Mouse (Mus musculus) mesoderm, embryonic 11.5 days (tissue): ENCODE measurements around the gene Cwf19l1.
"Not testable (repeated sequence)": the region's sequence is repeated elsewhere in the genome, so short reads cannot be mapped to it uniquely, and the experiment has no call there.

Experiments used
- DNase-seq: peaks from one replicate; pipeline ENCODE4 v3.0.0-alpha.2; 2012; ENCODE audit warnings: low read depth, low spot score

The Cwf19l1 gene

DNA sequence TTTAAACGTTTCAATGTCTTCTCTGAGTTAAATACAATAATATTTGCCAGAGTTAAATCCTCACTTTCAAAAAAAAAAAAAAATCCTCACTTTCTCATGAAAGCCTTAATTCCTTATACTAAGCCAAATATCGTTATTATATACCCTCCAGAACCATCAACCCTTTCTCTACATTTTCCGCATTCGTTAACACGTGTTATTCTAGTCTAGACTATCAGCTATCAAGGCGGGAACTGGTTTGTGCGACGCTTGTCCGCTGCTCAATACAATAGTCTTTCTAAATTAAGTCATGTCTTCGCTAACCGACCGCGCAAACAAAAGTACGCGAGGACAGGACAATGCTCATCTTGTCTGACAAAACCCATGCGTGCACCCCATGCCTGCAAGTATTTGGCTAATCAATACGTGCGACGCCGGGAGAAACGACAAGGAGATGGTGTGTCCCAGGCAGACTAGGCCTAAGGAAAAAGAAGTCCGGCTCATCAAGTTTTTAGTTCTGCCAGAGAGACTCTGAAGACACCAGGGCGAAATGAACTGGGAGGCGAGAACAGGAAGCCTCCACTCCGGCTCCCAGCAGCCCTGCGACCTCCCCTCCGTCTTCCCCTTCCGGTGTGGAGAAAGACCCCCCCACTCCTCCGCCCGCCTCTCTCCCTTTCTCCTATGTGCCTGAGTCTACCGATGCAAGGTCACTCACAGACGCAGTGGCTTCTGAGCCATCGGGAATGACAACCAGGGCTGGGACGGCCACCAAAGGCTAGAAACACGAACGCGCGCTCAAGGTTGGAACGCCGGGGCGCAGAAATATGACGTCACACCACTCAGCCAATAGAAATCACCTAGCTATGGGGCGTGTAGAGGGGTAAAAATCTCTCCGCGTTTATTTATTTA, at the start of gene Cwf19l1:
TSS of gene Cwf19l1 (minus strand) at position 805 of the 888 bp plus-strand sequence.
- peak; percentile 92 for DNase-seq

DNA sequence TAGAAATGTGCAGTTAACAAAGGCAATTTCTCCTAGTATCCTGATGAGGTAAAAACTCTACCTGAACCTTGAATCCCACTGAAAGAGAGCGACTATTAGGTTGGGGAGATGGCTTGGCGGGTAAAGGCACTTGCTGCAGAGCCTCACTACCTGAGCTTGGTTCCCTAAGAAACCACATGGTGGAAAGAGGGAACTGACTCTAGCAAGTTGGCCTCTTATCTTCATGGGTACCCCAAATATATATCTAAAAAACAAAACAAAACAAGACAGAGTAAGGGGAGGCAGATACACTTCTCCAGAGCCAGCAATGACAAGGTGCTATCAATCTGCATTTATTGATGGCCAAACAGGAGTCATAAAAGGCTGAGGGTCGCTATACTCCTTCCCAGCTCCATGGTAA, 48.3 kb upstream of the Cwf19l1 start:
- no peak for DNase-seq

DNA sequence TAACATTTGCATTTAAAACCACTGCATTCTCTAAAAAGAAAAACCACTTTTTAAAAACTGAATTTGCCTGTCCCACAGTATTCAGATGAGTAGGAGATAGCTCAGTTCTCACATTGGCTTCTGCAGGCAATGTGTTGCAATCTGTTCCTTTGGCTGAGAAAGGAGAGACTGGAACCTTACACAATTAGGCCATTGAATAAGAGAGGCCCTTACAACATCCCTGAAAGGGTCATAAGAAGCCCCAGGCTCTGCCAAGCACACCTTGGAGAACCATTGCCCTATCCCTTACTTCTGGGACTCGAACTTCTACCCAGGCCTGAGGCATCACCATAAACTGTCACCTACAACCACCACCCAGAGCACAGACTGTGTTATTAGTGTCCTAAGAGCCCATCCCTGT, 44.8 kb upstream of the Cwf19l1 start:
- no peak for DNase-seq

DNA sequence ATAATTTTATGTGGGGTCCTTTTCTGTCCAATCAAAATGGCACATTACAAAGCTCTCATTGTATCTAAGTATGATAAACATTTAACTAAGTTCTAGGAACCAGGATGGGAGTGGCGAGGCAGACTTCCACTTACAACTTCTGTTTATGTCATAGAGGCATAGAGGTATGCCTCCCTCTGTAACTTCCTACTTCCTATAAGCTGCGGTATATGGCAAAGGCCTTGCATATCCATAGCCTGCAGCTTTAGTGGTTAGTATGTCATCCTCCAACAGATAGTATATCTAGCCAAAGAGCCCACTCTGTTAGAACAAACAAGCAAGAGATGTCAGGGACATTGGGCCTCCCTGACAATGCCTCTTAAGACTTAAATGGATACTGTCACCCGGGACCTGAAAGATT, 41.1 kb upstream of the Cwf19l1 start:
- DNase-seq, result no peak

DNA sequence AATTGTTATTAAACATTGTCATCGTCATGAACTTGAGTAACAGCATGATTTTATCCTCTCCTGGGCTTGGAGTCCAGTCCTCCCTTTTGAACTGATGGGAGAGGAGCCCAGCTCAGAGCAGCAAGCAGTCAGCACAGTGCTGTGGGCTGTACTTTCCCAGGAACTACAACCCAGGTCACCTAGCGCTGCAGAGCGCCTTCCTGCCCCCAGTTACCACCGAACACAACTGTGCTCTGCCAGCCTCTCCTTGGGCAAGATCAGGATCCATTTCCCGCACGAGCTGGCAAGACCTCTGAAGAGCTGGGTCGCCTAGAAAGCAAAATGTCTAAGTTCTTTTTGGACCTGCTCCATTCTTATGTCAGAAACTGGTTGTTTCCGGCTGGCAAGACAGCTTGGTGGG, 39.2 kb upstream of the Cwf19l1 start:
- DNase-seq, result no peak

DNA sequence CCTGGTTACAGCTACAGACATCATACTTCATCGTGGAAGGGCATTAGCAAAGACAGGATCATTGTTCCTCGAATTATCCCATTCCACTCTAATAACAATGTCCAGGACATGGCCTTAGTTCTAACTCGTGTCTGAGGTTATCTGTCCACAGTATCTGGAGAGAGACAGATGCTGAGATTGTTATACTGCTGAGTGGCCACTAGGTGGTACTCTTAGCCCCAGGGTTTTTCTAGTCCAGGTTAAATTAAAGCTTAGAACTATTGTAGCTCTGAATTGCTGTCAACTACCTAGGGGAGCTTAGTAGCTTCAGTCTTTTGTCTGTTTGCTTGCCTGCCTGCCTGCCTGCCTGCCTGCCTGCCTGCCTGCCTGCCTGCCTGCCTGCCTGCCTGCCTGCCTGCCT, 25.8 kb upstream of the Cwf19l1 start:
- peak; percentile 15 for DNase-seq

DNA sequence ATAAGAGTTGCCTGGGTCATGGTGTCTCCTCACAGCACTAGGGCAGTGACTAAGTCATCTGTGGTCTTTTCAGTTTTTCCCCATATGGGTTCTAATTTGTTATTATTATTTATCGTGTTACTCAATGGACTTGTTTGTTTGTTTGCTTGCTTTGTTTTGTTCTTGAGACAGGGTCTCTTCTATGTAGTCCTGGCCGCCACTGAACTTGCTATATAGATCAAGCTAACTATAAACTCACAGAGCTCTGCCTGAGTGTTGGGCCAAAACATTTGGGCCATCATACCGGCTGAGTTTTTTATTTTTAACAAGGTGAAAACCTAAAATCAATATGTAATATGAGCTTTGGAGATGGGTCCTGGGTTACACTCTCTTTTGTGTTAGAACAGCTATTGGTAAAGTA, 23.7 kb upstream of the Cwf19l1 start:
- no peak for DNase-seq

DNA sequence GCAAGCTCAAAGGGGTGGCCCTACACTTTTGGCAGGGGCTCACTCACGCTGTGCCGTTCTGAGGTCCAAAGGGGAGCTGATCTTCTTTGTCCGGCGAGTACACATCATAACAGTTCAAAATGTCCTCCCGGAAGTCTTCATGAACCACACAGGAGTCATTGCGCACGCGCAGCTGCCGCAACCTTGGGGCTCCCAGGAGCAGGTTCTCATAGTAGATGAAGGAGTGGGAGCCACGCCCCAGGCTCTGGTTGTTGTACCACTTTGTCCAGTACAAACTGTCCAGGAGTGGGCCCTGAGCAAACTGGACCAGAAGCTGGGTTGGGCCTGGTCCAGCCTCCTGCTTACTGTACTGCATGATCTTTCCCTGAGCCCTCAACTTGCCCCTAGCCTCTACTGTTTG, 21.3 kb upstream of the Cwf19l1 start:
- no peak for DNase-seq

DNA sequence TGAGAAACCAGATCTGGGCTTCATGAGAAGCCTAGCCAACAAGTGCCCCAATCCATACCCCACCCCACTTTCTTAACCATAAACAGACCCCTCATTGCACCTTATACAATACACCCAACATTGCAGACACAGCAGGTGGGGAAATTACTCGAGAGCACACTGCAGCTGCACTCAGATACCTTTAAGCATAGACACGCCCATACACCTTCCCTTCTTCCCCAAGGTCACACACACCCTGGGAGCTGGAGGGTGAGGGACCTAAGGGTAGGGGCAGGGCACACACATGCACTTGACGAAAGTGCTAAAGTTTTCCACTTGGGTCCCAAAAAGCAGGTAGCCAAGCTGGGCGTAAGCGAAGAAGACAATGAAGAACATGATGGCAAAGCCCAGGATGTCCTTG, 18.1 kb upstream of the Cwf19l1 start:
- no peak for DNase-seq

DNA sequence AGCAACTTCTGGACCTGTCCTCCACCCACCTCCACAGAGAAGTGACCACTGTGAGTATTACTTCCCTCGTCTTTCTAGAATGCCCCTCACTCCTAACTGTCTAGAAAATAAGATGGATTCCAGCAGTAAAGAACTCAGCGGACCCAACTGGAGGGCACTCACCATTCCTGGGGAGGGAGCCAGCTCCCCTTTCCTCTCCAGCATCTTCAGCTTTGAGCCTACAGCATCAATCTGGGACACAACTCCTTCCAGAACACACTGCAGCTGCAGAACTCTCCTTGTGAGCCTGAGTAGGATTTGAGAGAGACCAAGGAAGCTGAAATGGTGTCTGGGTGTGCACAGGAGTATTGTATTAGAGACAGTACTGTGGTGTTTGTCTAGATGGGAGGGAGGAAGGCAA, 13.3 kb upstream of the Cwf19l1 start:
- no peak for DNase-seq

DNA sequence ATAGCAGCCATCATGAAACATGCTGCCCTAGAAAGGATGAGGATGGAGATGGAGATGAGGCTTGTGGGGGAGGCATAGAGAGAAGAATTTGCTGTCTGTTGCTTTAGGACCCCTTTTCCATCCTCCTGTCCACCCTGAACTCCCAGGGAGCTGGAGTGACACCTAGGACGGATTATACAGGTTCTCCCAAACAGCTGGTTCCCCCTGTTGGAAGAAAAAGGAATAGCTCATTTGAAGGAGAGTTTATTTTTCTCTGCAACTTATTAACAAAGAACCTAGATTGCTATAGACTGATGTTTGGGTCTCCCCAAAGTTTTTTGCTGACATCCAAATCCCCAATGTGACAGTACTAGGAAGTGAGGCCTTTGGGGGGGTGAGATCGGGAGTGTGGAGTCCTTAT, 12.7 kb upstream of the Cwf19l1 start:
- DNase-seq, result no peak

DNA sequence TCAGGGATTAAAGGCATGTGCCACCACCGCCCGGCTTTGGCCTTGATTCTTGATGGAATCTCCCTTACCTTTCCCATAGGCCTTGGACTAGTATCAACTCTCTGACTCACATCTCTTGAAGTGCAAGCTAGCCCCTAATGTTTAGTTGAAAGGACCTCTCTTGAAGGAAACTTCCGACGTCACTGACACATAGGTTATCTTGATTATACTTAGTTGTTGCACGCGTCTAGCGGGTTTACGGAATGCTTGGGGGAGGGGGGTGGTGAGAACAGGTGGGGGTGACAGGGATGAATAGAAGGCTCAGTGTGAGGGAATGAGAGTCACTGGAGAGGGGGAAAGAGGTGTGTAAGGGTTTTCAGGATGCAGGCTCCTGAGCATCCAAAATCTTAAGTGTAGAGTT, 11.3 kb upstream of the Cwf19l1 start:
- no peak for DNase-seq

DNA sequence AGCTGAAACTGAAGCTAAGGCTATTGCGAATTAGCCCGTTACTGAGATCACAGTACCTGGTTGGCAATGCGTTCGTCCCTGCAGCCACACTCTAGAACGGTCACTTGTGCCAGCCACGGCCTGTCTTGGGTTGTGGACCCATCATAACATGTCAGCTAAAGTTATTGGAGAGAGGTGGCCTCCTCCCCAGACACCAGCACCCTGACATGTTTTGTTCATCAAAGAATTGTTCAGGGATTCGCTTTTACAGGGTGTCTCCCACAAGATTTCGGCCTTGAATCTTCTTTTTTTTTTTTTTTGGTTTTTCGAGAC, 10.8 kb upstream of the Cwf19l1 start:
- DNase-seq, result no peak

DNA sequence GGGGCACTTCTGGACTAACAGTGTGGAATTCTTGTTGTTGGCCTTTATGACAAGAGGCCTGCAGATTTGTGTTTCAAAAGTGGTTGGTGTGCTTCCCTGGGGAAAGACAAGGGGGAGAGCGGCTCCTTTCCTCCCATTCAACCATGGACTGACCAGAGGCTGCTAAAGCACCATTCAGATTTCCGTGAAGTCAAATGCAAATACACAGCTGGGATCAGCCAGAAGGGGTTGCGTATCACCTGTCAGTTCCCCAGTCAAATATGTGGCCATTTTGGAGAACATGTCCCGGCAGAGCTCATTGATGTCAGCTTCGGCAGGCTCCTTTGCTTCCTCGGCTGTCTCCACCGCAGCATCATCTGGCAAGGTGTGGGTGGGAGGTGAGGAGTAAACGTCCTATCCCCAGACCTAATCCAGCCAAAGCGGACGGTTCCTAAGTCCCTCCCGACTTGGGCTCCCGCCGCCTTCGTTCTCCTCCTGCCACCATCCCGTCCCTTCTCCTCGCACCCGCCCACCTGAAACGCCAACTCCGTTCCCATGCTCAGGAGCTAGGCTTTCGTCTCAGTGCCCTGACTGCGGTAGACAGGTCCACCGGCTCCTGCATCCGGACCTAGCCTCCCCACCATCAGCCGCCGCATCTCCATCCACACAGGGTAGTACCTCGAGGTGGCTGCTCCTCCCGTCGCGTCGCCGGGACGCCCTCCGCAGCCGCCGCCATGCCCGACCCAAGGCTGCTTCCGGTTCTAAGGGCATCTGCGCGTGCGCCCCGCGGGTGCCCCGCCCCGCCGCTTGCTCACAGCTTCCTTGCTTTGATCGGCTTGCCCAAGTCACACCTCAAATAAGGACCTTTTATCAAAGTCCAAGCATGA, 10.3 kb upstream of the Cwf19l1 start, which contains the start of gene Bloc1s2:
TSS of gene Bloc1s2 (minus strand) at position 745 of the 866 bp plus-strand sequence.
- peak; percentile 83 for DNase-seq

DNA sequence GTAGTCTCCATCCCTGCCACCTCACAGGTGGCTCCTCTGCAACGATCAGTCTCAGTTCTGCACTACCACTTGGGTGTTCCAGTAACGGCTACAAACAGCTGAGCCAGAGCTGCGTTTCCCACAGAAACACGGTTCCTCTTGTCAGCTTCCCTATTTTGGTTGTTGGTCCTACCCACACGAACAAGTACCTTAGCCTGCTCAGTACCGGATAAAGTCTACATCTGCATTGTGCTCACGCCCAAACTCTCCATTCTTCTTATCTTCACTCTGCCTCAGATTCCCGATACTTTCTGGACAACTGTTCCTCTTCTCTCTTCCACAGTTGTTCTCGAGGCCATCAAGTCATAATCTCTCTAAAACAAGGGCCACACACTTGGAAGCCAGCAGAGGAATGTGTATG, 8.7 kb upstream of the Cwf19l1 start:
- no peak for DNase-seq

DNA sequence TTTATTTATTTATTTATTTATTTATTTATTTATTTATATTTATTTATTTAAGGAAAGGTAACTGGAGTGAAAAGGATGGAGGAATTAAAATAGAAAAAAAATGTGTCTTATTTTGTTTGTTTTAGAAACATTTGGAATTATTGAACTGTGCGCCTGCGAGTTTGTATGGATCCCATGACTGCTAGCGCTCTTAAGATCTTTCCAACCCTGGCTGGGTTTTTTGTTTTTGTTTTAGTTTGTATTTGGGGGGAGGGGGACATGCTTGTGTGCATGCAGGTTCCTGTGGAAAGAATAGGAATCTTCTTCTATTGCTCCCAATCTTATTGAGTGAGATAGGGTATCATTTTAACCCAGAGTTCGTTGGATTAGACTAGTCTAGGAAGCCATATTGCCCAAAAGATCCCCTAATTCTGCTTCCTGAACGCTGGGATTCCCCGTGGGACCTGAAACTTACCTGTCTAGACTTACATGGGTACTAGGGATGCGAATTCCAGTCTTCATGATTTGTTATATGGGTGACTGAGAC, 347 bp upstream of the Cwf19l1 start:
- no peak for DNase-seq

DNA sequence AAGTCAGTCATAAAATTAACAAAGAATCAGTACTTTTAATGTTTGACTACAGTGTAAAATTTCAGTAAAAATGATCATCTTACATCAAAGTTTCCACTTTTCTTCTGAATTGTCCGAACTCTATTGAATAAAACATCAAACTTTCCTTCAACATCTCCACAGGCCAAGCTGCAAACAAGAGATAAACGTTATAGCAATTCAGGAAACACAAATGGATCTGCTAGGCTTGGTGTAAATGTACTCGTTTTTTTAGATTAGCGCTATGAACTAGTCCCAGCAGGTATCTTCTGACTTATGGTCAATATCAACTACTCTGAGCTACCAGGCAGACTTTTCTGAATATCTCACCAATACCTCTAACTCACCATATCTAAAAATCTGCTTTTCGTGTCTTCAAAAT, 2.8 kb downstream of the Cwf19l1 start:
- DNase-seq, result no peak

DNA sequence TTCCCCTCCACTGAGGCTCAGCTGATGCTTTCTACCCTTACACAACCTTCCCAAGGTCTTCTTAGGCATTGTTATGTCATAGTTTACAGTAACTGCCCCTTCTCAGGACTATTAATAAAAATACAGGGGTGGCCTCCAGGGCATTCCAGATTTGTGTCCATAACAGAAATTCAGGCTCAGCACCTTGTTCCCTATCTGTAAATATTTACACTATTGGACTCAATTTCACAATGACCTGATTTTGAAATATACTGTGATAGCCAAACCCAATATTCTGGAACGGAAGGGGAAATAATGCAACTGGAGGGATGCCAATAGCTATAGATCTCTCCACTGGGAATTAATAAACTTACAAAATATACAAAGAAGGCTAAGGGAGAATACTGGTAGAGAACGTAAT, 7.1 kb downstream of the Cwf19l1 start:
- DNase-seq, result no peak

DNA sequence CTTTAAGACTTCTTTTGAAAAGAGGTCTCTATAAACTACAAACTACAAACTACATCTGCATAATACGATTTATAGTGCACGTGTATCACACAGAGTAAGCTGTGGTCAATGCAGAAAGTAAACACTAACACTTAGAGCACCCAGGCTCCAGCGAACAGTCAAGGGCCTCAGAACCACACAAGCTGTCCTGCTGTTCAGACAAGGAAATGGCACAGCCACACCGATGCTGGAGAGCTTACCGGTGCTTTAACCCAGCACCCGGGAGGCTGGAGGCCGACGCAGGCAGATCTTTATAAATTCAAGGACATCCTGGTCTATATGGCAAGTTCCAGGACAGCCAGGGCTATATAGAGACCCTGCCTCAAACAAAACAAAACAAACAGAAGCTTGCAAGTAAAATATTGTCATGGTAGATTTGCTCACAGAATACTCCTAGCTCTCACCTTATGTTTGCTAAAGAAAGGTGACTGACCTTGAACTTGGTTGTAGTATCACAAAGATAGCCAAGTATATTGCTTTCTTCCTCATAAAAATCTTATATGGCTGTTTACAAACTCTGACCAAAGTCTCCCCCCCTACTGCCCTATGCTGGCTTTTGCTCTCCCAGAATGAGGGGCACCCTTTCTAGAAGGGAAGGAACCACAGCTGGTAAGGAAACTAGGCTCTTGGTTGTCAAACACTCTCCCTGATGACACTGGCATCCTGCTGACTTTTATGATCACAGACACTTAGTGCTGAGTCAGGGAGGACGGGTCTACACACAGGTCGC, 7.8 kb downstream of the Cwf19l1 start:
- no peak for DNase-seq

DNA sequence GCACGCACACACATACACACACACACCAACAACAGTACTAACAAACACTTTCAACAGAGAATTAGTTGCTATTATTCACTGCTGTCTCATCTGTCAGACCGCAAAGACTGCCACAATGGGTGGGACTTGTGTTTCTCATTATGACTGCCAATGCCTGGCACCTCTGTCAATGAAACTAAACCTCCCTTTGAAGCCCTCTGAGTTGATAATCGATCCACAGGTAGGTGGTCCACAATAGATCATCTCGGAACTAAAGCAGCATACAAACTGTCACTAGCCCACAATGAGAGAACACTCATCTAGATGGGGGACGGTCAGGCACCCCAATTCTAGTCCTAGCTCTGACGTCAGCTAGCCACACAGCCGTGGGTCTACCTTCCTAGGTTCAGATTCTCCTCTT, 14.5 kb downstream of the Cwf19l1 start:
- DNase-seq, result no peak

DNA sequence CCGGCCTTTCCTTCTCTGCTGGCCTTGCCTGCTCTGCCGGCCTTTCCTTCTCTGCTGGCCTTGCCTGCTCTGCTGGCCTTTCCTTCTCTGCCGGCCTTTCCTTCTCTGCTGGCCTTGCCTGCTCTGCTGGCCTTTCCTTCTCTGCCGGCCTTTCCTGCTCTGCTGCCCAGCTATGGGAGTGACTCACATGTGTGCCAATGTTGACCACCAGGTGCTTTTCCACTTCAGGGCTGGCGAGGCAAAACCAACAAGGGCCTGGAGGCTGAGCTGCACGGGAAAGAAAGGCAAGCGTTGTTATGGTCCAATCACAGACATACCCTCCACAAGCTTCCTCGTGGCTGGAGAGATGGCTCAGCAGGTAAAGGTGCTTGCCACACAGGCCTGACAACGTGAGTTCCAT, 15.0 kb downstream of the Cwf19l1 start:
- DNase-seq, result not testable (repeated sequence)

DNA sequence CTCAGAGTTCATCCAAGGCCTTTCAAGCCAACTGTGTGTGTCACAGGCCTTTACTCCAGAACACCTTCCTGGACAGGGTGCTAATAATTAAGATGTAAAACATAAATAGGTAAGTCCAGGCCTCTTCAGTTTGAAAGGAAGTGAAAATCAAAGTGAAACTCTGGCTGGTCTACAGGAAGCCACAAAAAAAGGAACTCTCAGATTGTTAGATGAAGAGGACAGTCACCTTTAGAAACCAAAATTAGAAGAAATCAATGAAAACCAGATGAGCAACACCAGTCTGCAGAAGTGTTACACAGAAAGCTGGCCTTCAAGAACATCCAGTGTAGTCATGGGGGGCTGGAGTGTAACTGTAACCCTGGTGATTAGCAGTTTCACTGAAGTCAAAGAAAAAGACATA, 17.9 kb downstream of the Cwf19l1 start:
- DNase-seq, result no peak
